Mouse (Mus musculus) ES-E14 (cell line): ENCODE data around the gene Gm13762.

Source experiments
- HCFC1 ChIP-seq: IDR thresholded peaks from 2 replicates; pipeline ENCODE4 v1.6.1; 2012; ENCODE audit warnings: low read length, inconsistent platforms, borderline replicate concordance; ENCODE audit not compliant: insufficient read depth
- MAFK ChIP-seq: IDR thresholded peaks from 2 replicates; pipeline ENCODE4 v1.6.1; 2014; ENCODE audit warnings: mild to moderate bottlenecking, low read depth, low read length, inconsistent platforms; ENCODE audit not compliant: insufficient read depth
- ZC3H11A ChIP-seq: IDR thresholded peaks from 2 replicates; pipeline ENCODE4 v1.6.1; 2012; ENCODE audit warnings: low read depth, mild to moderate bottlenecking, inconsistent platforms, low read length, borderline replicate concordance
- ZNF384 ChIP-seq: IDR thresholded peaks from 2 replicates; pipeline ENCODE4 v1.6.1; 2012; ENCODE audit warnings: low read depth, low read length, inconsistent platforms

DNA sequence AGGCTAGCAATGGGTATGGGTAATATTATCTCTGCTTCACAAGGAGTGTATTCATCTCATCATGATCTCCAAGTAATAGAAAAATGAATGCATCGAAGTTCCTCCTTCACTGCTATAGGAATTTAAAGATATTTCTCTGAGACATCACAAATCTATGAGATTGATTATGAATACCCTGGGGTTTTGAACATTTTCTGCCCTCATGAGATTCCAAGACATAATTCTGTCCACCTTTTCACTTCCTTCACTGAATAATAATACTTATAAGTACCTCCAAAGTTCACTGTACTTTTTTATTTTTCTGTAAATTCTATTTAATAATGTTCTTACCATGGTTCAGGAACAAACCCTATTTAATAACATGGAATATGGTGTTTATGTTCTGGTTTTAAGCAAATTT is at the start of gene Gm13762:
- no peak for TF ChIP-seq MAFK
- no peak for TF ChIP-seq ZC3H11A
- no peak for TF ChIP-seq HCFC1
- no peak for TF ChIP-seq ZNF384
